Mouse (Mus musculus) stomach, postnatal 0 days (tissue): ENCODE measurements around the gene Cbx2.

Source experiments
- CTCF ChIP-seq: IDR thresholded peaks from 2 replicates; pipeline ENCODE4 v1.5.1; 2016; ENCODE audit warnings: antibody characterized with exemption, low read depth, mild to moderate bottlenecking, moderate library complexity
- EP300 ChIP-seq: optimal IDR thresholded peaks from 2 replicates; pipeline ENCODE3; 2016; ENCODE audit warnings: antibody characterized with exemption

- no peak for TF ChIP-seq EP300
- no peak for TF ChIP-seq CTCF
Observed at GRCm38 (mm10) chr11:118992781-118993180, 30.0 kb upstream of the Cbx2 start.
